Mouse (Mus musculus) neural tube, embryonic 13.5 days (tissue): ENCODE data around the gene Pes1. TPM values are rescaled to one million over a fixed set of nuclear protein-coding genes. Genes with fewer than 3 reads are reported as not detected.
"Not testable (repeated sequence)": the region's sequence is repeated elsewhere in the genome, so short reads cannot be mapped to it uniquely, and the experiment has no call there.

ENCODE experiments used
- ATAC-seq: fragments of 200-750 bp; cut with Nextera tagmentation; 2 replicates; pipeline ENCODE4 v1.8.0; 2017; ENCODE audit warnings: low read depth, mild to moderate bottlenecking, moderate TSS enrichment, moderate library complexity
- H3K27ac ChIP-seq: fragments of 300-500 bp; sonication (generic); replicated peaks from 2 replicates; pipeline ENCODE4 v1.5.1; 2015; ENCODE audit warnings: moderate library complexity, mild to moderate bottlenecking, inconsistent platforms
- H3K27me3 ChIP-seq: fragments of 300-500 bp; sonication (generic); 2 replicates; pipeline ENCODE4 v1.6.1; 2015; ENCODE audit warnings: mild to moderate bottlenecking, inconsistent platforms
- H3K36me3 ChIP-seq: fragments of 300-500 bp; sonication (generic); 2 replicates; pipeline ENCODE4 v1.6.1; 2015; ENCODE audit warnings: mild to moderate bottlenecking, inconsistent platforms
- H3K4me1 ChIP-seq: fragments of 300-500 bp; sonication (generic); replicated peaks from 2 replicates; pipeline ENCODE4 v1.6.1; 2015; ENCODE audit warnings: inconsistent platforms
- H3K4me2 ChIP-seq: fragments of 300-500 bp; sonication (generic); 2 replicates; pipeline ENCODE4 v1.6.1; 2015; ENCODE audit warnings: inconsistent platforms, mild to moderate bottlenecking, moderate library complexity
- H3K4me3 ChIP-seq: fragments of 300-500 bp; sonication (generic); 2 replicates; pipeline ENCODE4 v1.5.1; 2015; ENCODE audit warnings: mild to moderate bottlenecking, inconsistent platforms
- H3K9ac ChIP-seq: fragments of 300-500 bp; sonication (generic); 2 replicates; pipeline ENCODE4 v1.6.1; 2015; ENCODE audit warnings: moderate library complexity, mild to moderate bottlenecking, inconsistent platforms
- H3K9me3 ChIP-seq: fragments of 300-500 bp; sonication (generic); 2 replicates; pipeline ENCODE4 v1.6.1; 2016; ENCODE audit warnings: inconsistent platforms
- WGBS: fragments of 180-500 bp; shearing (Covaris S2); methylation state at CpG from one replicate; pipeline ENCODE4 v1.1.7; 2015; 5-methylcytosine and 5-hydroxymethylcytosine counted together
- polyA plus RNA-seq: library from polyadenylated mRNA; unstranded; fragments of >200 nt; fragmentation: Nextera tagmentation; extraction: Ambion mirVana; gene quantifications from 2 replicates; pipeline ENCODE4 v1.2.1, GENCODE M21; 2015

Pes1 gene
- polyA plus RNA-seq, 1 experiment from 2014 or later, result 56.5 TPM

GRCm38 (mm10) chr11:3933756-3934285 lies 30.0 kb upstream of the Pes1 start:
- H3K27ac ChIP-seq, result no peak overlapping the region
- ATAC-seq, result no peak
- H3K36me3 ChIP-seq, result no peaks in the 10 kb centered on the region
- H3K9me3 ChIP-seq, result no peaks in the 10 kb centered on the region
- H3K27me3 ChIP-seq, result no peaks in the 10 kb centered on the region
- H3K4me3 ChIP-seq, result no peak overlapping the region
- 91% methylated on average over 9 of the region's 9 CpGs for WGBS
- H3K4me2 ChIP-seq, result no peak overlapping the region
- no peak overlapping the region for H3K9ac ChIP-seq
- H3K4me1 ChIP-seq, result peaks cover 18% of the 10 kb centered on the region

GRCm38 (mm10) chr11:3935135-3935534 lies 28.6 kb upstream of the Pes1 start:
- 86% methylated on average over 4 of the region's 4 CpGs for WGBS

GRCm38 (mm10) chr11:3936318-3936717 lies 27.5 kb upstream of the Pes1 start:
- no peaks in the 10 kb centered on the region for H3K27me3 ChIP-seq
- H3K27ac ChIP-seq, result no peak overlapping the region
- 86% methylated on average over 3 of the region's 3 CpGs for WGBS
- ATAC-seq, result no peak
- no peak overlapping the region for H3K9ac ChIP-seq
- H3K4me3 ChIP-seq, result no peak overlapping the region
- no peaks in the 10 kb centered on the region for H3K36me3 ChIP-seq
- H3K4me1 ChIP-seq, result peaks cover 9% of the 10 kb centered on the region
- no peaks in the 10 kb centered on the region for H3K9me3 ChIP-seq
- no peak overlapping the region for H3K4me2 ChIP-seq

More at GRCm38 (mm10) chr11:3935135-3935534, 28.6 kb upstream of the Pes1 start:
- no peak overlapping the region for H3K27ac ChIP-seq
- no peak overlapping the region for H3K4me3 ChIP-seq
- H3K9me3 ChIP-seq, result no peaks in the 10 kb centered on the region
- no peaks in the 10 kb centered on the region for H3K36me3 ChIP-seq
- H3K4me1 ChIP-seq, result peaks cover 18% of the 10 kb centered on the region
- H3K4me2 ChIP-seq, result no peak overlapping the region
- no peak overlapping the region for H3K9ac ChIP-seq
- ATAC-seq, result no peak
- H3K27me3 ChIP-seq, result no peaks in the 10 kb centered on the region

GRCm38 (mm10) chr11:3937321-3937874 lies 26.4 kb upstream of the Pes1 start:
- 85% methylated on average over 13 of the region's 13 CpGs for WGBS
- Histone ChIP-seq H3K27ac (no peak overlapping the region), H3K4me2 (no peak overlapping the region), H3K27me3 (no peaks in the 10 kb centered on the region), H3K9me3 (no peaks in the 10 kb centered on the region), H3K36me3 (no peaks in the 10 kb centered on the region), H3K4me1 (0 out of 2 replicates have a peak, but pooled peaks cover under 1% of the 10 kb centered on the region), H3K9ac (no peak overlapping the region), H3K4me3 (no peak overlapping the region)
- no peak for ATAC-seq

GRCm38 (mm10) chr11:3941371-3941770 lies 22.4 kb upstream of the Pes1 start:
- no peaks in the 10 kb centered on the region for H3K9me3 ChIP-seq
- no peaks in the 10 kb centered on the region for H3K27me3 ChIP-seq
- H3K4me1 ChIP-seq, result no peaks in the 10 kb centered on the region
- no peak overlapping the region for H3K27ac ChIP-seq
- H3K36me3 ChIP-seq, result no peaks in the 10 kb centered on the region
- no peak overlapping the region for H3K4me3 ChIP-seq
- ATAC-seq, result no peak
- no peak overlapping the region for H3K4me2 ChIP-seq
- no peak overlapping the region for H3K9ac ChIP-seq
- 93% methylated on average over 7 of the region's 7 CpGs for WGBS

GRCm38 (mm10) chr11:3946386-3946785 lies 17.4 kb upstream of the Pes1 start:
- Histone ChIP-seq H3K9me3 (no peaks in the 10 kb centered on the region), H3K4me2 (no peak overlapping the region), H3K4me3 (no peak overlapping the region), H3K27me3 (no peaks in the 10 kb centered on the region), H3K4me1 (no peaks in the 10 kb centered on the region), H3K27ac (no peak overlapping the region), H3K9ac (no peak overlapping the region), H3K36me3 (no peaks in the 10 kb centered on the region)
- WGBS, result 20% methylated on average over 1 of the region's 1 CpGs
- ATAC-seq, result no peak

GRCm38 (mm10) chr11:3954876-3955275 lies 8.9 kb upstream of the Pes1 start:
- not testable (repeated sequence) for ATAC-seq, H3K27ac ChIP-seq, H3K27me3 ChIP-seq, H3K4me2 ChIP-seq, H3K36me3 ChIP-seq, H3K9ac ChIP-seq, H3K4me3 ChIP-seq, H3K4me1 ChIP-seq
- H3K9me3 ChIP-seq, result 0 out of 2 replicates have a peak, but pooled peaks cover 11% of the 10 kb centered on the region
- WGBS, result 81% methylated on average over 5 of the region's 5 CpGs

GRCm38 (mm10) chr11:3955371-3955770 lies 8.4 kb upstream of the Pes1 start:
- WGBS, result 81% methylated on average over 4 of the region's 4 CpGs
- ATAC-seq, H3K36me3 ChIP-seq: not testable (repeated sequence)

GRCm38 (mm10) chr11:3960901-3961300 lies 2.9 kb upstream of the Pes1 start:
- H3K9ac ChIP-seq, result no peak overlapping the region
- no peak for ATAC-seq

More at GRCm38 (mm10) chr11:3955371-3955770, 8.4 kb upstream of the Pes1 start:
- H3K4me3 ChIP-seq, H3K4me1 ChIP-seq, H3K27ac ChIP-seq, H3K4me2 ChIP-seq, H3K9ac ChIP-seq, H3K27me3 ChIP-seq: not testable (repeated sequence)
- 0 out of 2 replicates have a peak, but pooled peaks cover 11% of the 10 kb centered on the region for H3K9me3 ChIP-seq

GRCm38 (mm10) chr11:3961761-3962160 lies 2.0 kb upstream of the Pes1 start:
- no peaks in the 10 kb centered on the region for H3K9me3 ChIP-seq
- peaks cover 28% of the 10 kb centered on the region for H3K4me1 ChIP-seq
- ATAC-seq, result no peak
- H3K4me2 ChIP-seq, result no peak overlapping the region
- 72% methylated on average over 3 of the region's 3 CpGs for WGBS
- 0 out of 2 replicates have a peak, but pooled peaks cover 5% of the 10 kb centered on the region for H3K27me3 ChIP-seq
- no peak overlapping the region for H3K9ac ChIP-seq
- H3K27ac ChIP-seq, result no peak overlapping the region
- H3K4me3 ChIP-seq, result no peak overlapping the region
- no peaks in the 10 kb centered on the region for H3K36me3 ChIP-seq

More at GRCm38 (mm10) chr11:3960901-3961300, 2.9 kb upstream of the Pes1 start:
- WGBS, result 54% methylated on average over 2 of the region's 2 CpGs
- no peak overlapping the region for H3K27ac ChIP-seq
- no peaks in the 10 kb centered on the region for H3K36me3 ChIP-seq
- no peak overlapping the region for H3K4me3 ChIP-seq
- 0 out of 2 replicates have a peak, but pooled peaks cover 2% of the 10 kb centered on the region for H3K9me3 ChIP-seq
- H3K4me1 ChIP-seq, result peaks cover 21% of the 10 kb centered on the region
- H3K27me3 ChIP-seq, result 0 out of 2 replicates have a peak, but pooled peaks cover 5% of the 10 kb centered on the region
- H3K4me2 ChIP-seq, result no peak overlapping the region

- 81% methylated on average over 10 of the region's 10 CpGs for WGBS
- Histone ChIP-seq H3K27ac (peak overlapping the region; percentile 35; the same call in 1 of the 2 replicates), H3K27me3 (no peaks in the 10 kb centered on the region)
Measured at GRCm38 (mm10) chr11:3963155-3963554, 620 bp upstream of the Pes1 start.

GRCm38 (mm10) chr11:3964416-3965172 lies 819 bp downstream of the Pes1 start:
- peak overlapping the region; percentile 79 for H3K9ac ChIP-seq
- peaks cover 28% of the 10 kb centered on the region for H3K4me1 ChIP-seq
- no peaks in the 10 kb centered on the region for H3K27me3 ChIP-seq
- peaks cover 13% of the 10 kb centered on the region for H3K36me3 ChIP-seq
- H3K4me3 ChIP-seq, result peak overlapping the region; percentile 74
- WGBS, result 14% methylated on average over 11 of the region's 11 CpGs
- ATAC-seq, result no peak
- no peaks in the 10 kb centered on the region for H3K9me3 ChIP-seq
- peak overlapping the region; percentile 73 for H3K4me2 ChIP-seq
- H3K27ac ChIP-seq, result no peak overlapping the region

More at GRCm38 (mm10) chr11:3963155-3963554, 620 bp upstream of the Pes1 start:
- Histone ChIP-seq H3K9me3 (no peaks in the 10 kb centered on the region), H3K4me2 (peak overlapping the region; percentile 73), H3K9ac (0 out of 2 replicates have a peak overlapping the region, but pooled peaks have one; percentile 6), H3K4me3 (peak overlapping the region; percentile 74), H3K36me3 (peaks cover 1% of the 10 kb centered on the region), H3K4me1 (peaks cover 28% of the 10 kb centered on the region)
- ATAC-seq, result 0 out of 2 replicates have a peak, but pooled peaks have one; percentile 15
